Mouse (Mus musculus): ENCODE data around the gene Skp2. TPM values are rescaled to one million over a fixed set of nuclear protein-coding genes. Genes with fewer than 3 reads are reported as not detected.

The Skp2 gene
- polyA plus RNA-seq, 1 experiment from 2014 or later = 68.9 TPM

- H3K4me2 ChIP-seq = no peak overlapping the region
- WGBS = 68% methylated on average over 6 of the region's 6 CpGs
- no peak for ATAC-seq (ENCODE audit: insufficient number of reproducible peaks, low FRiP score, low TSS enrichment, low read depth)
Observed at GRCm38 (mm10) chr15:9110526-9111347, 44.5 kb downstream of the Skp2 start.

GRCm38 (mm10) chr15:9106303-9107074 is 48.7 kb downstream of the Skp2 start:
- ATAC-seq (ENCODE audit: insufficient number of reproducible peaks, low FRiP score, low TSS enrichment, low read depth) = no peak
- Histone ChIP-seq H3K9ac (no peak overlapping the region), H3K36me3 (peaks cover 43% of the 10 kb centered on the region), H3K4me3 (no peak overlapping the region), H3K27ac (no peak overlapping the region), H3K27me3 (no peaks in the 10 kb centered on the region), H3K9me3 (no peaks in the 10 kb centered on the region), H3K4me1 (no peaks in the 10 kb centered on the region), H3K4me2 (no peak overlapping the region)
- whole genome bisulfite sequencing = 86% methylated on average over 13 of the region's 13 CpGs

More at GRCm38 (mm10) chr15:9110526-9111347, 44.5 kb downstream of the Skp2 start:
- H3K27me3 ChIP-seq = no peaks in the 10 kb centered on the region
- no peak overlapping the region for H3K4me3 ChIP-seq
- H3K4me1 ChIP-seq = no peaks in the 10 kb centered on the region
- no peak overlapping the region for H3K27ac ChIP-seq
- peaks cover 48% of the 10 kb centered on the region for H3K36me3 ChIP-seq
- H3K9ac ChIP-seq = no peak overlapping the region
- no peaks in the 10 kb centered on the region for H3K9me3 ChIP-seq

DNA sequence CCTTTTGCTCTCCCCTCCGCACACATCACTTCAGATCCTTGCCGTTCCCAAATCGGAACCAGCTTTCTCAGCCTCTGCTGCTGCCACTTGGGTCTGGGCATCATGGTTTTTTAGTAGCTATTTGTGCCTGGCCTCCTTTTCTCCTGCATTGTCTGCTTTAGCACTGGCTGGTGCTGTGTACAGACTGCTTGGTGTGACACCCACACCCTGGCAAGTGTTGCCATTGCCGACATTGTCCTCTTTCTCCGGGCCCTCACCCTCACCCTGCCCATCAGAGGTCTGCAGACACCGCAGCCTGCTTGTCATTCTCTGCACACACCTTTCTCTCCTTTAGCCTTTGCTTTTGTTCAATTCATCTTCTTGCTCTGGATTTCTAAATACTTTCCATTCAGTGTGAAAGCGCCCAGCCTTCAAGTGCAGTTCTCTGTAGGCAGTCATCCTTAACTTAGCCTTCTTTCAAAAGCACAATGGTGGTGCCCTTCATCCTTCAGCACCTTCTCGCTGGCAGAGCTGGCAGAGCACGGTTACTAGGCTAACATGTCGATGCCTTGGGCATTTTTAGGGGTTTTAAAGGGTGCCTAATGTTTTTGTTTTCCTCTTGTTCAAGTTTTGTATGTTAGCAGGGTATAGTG is 54.7 kb downstream of the Skp2 start:
- H3K27me3 ChIP-seq = no peaks in the 10 kb centered on the region
- no peaks in the 10 kb centered on the region for H3K9me3 ChIP-seq
- ATAC-seq (ENCODE audit: insufficient number of reproducible peaks, low FRiP score, low TSS enrichment, low read depth) = no peak
- WGBS = 94% methylated on average over 10 of the region's 10 CpGs
- no peak overlapping the region for H3K4me3 ChIP-seq
- no peak overlapping the region for H3K4me2 ChIP-seq
- peaks cover 46% of the 10 kb centered on the region for H3K36me3 ChIP-seq
- no peak overlapping the region for H3K27ac ChIP-seq
- H3K4me1 ChIP-seq = no peaks in the 10 kb centered on the region
- no peak overlapping the region for H3K9ac ChIP-seq

GRCm38 (mm10) chr15:9096865-9097264 is 58.4 kb downstream of the Skp2 start:
- peaks cover 50% of the 10 kb centered on the region for H3K36me3 ChIP-seq
- 94% methylated on average over 4 of the region's 4 CpGs for WGBS
- peaks cover 5% of the 10 kb centered on the region; the same call in 1 of the 2 replicates for H3K4me1 ChIP-seq
- no peak overlapping the region for H3K9ac ChIP-seq
- no peaks in the 10 kb centered on the region for H3K27me3 ChIP-seq
- H3K9me3 ChIP-seq = no peaks in the 10 kb centered on the region
- no peak overlapping the region for H3K27ac ChIP-seq
- no peak for ATAC-seq (ENCODE audit: insufficient number of reproducible peaks, low FRiP score, low TSS enrichment, low read depth)
- H3K4me2 ChIP-seq = no peak overlapping the region
- no peak overlapping the region for H3K4me3 ChIP-seq

- Histone ChIP-seq H3K9me3 (no peaks in the 10 kb centered on the region), H3K27me3 (no peaks in the 10 kb centered on the region), H3K27ac (no peak overlapping the region), H3K4me1 (peaks cover 5% of the 10 kb centered on the region; the same call in 1 of the 2 replicates), H3K36me3 (peaks cover 34% of the 10 kb centered on the region), H3K9ac (no peak overlapping the region), H3K4me3 (no peak overlapping the region), H3K4me2 (no peak overlapping the region)
- WGBS = 26% methylated on average over 13 of the region's 13 CpGs
- ATAC-seq (ENCODE audit: insufficient number of reproducible peaks, low FRiP score, low TSS enrichment, low read depth) = peak; percentile 19; the same call in 1 of the 2 replicates
Observed at GRCm38 (mm10) chr15:9094366-9094750, 60.9 kb downstream of the Skp2 start.

DNA sequence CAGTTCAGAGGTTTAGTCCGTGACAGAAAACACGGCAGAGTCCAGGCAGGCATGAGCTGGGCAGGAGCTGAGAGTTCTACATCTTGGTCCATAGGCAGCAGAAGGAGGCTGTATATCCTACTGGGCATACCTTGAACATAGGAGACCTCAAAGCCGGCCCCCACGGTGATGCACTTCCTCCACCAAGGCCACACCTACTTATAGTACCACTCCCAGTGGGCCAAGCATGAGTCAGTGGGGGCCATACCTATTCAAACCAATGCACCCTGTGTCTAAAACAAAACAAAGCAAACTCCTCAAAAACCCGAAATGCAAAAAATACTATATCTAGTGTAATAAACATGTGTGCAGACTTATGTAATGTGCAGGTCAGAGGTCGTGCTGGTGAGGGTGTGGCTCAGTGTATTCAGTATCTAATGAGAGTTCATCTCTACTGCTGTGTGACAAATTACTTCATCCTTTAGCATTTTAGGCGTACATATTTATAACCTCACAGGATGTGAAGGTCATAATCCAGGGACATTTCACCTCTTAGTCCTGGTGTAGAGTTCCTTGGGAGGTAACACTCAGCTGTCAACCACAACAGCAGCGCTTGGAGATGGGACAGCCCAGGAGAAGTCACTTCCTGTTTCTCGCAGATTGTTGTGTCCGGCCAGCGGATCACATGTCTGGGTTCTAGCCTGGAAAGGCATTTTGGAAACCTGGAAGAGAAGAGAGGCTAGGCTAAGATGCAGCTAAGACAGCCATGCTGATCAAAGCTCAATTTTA is 61.4 kb downstream of the Skp2 start:
- H3K4me2 ChIP-seq = no peak overlapping the region
- H3K9me3 ChIP-seq = no peaks in the 10 kb centered on the region
- H3K27me3 ChIP-seq = no peaks in the 10 kb centered on the region
- H3K9ac ChIP-seq = no peak overlapping the region
- ATAC-seq (ENCODE audit: insufficient number of reproducible peaks, low FRiP score, low TSS enrichment, low read depth) = peak; percentile 44; the same call in 1 of the 2 replicates
- 74% methylated on average over 11 of the region's 11 CpGs for WGBS
- H3K4me3 ChIP-seq = no peak overlapping the region
- no peak overlapping the region for H3K27ac ChIP-seq
- peaks cover 5% of the 10 kb centered on the region; the same call in 1 of the 2 replicates for H3K4me1 ChIP-seq
- H3K36me3 ChIP-seq = peaks cover 34% of the 10 kb centered on the region

- no peak for ATAC-seq (ENCODE audit: insufficient number of reproducible peaks, low FRiP score, low TSS enrichment, low read depth)
- no peak overlapping the region for H3K9ac ChIP-seq
- H3K4me1 ChIP-seq = peaks cover 5% of the 10 kb centered on the region; the same call in 1 of the 2 replicates
- H3K36me3 ChIP-seq = peaks cover 36% of the 10 kb centered on the region
- no peak overlapping the region for H3K4me3 ChIP-seq
- no peak overlapping the region for H3K27ac ChIP-seq
- 91% methylated on average over 5 of the region's 5 CpGs for WGBS
- H3K27me3 ChIP-seq = no peaks in the 10 kb centered on the region
- no peak overlapping the region for H3K4me2 ChIP-seq
- no peaks in the 10 kb centered on the region for H3K9me3 ChIP-seq
Observed at GRCm38 (mm10) chr15:9090662-9091061, 64.6 kb downstream of the Skp2 start.

- WGBS = 48% methylated on average over 2 of the region's 2 CpGs
- H3K4me1 ChIP-seq = no peaks in the 10 kb centered on the region; the same call in 1 of the 2 replicates
- ATAC-seq (ENCODE audit: insufficient number of reproducible peaks, low FRiP score, low TSS enrichment, low read depth) = no peak
- no peak overlapping the region for H3K4me2 ChIP-seq
- no peaks in the 10 kb centered on the region for H3K27me3 ChIP-seq
- H3K36me3 ChIP-seq = peaks cover 29% of the 10 kb centered on the region
- H3K4me3 ChIP-seq = no peak overlapping the region
- H3K9me3 ChIP-seq = no peaks in the 10 kb centered on the region
- H3K9ac ChIP-seq = no peak overlapping the region
- H3K27ac ChIP-seq = no peak overlapping the region
Observed at GRCm38 (mm10) chr15:9089136-9089720, 66.0 kb downstream of the Skp2 start.

DNA sequence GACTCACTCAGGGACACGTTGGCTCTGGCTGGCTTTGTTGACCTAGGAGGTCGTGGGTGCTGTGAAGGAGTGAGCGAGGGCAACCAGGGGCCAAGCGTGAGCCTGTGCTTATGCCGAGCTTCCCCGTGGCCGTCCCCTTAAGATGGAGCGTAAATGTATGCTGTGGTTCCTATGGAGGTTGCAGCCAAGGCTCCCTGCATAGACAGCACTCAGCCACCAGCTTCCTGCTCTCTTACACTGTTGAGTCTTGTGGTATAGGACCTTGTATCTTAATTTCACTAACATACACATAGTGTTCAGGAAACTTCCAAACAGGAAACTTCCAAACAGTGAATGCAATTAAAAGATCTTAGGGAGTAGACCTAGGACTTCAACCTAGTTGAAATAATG is 66.5 kb downstream of the Skp2 start:
- Histone ChIP-seq H3K4me2 (no peak overlapping the region), H3K9me3 (no peaks in the 10 kb centered on the region), H3K27ac (no peak overlapping the region), H3K27me3 (no peaks in the 10 kb centered on the region), H3K36me3 (peaks cover 26% of the 10 kb centered on the region), H3K4me3 (no peak overlapping the region), H3K4me1 (no peaks in the 10 kb centered on the region), H3K9ac (no peak overlapping the region)
- ATAC-seq (ENCODE audit: insufficient number of reproducible peaks, low FRiP score, low TSS enrichment, low read depth) = no peak
- WGBS = 70% methylated on average over 8 of the region's 8 CpGs

- no peaks in the 10 kb centered on the region for H3K27me3 ChIP-seq
- H3K4me1 ChIP-seq = no peaks in the 10 kb centered on the region
- no peak overlapping the region for H3K27ac ChIP-seq
- H3K9me3 ChIP-seq = no peaks in the 10 kb centered on the region
- H3K4me2 ChIP-seq = no peak overlapping the region
- no peak overlapping the region for H3K4me3 ChIP-seq
- H3K36me3 ChIP-seq = peaks cover 20% of the 10 kb centered on the region
- H3K9ac ChIP-seq = no peak overlapping the region
- ATAC-seq (ENCODE audit: insufficient number of reproducible peaks, low FRiP score, low TSS enrichment, low read depth) = no peak
- WGBS = 87% methylated on average over 17 of the region's 17 CpGs
Observed at GRCm38 (mm10) chr15:9087895-9088682, 67.1 kb downstream of the Skp2 start.

Data from limb, embryonic 15.5 days (tissue).